Mouse (Mus musculus): ENCODE results near the gene Dnpep.

GRCm38 (mm10) chr1:75365510-75366137, 47.8 kb upstream of the Dnpep start:
- TF ChIP-seq CTCF (IDR thresholded peaks at IDR 0.05; ENCODE audit: low read depth) (no peak), EP300 (IDR thresholded peaks at IDR 0.05; ENCODE audit: low read depth) (no peak)

Measured in liver, embryonic 14.5 days (tissue).